Mouse (Mus musculus): ENCODE measurements at regions not wholly inside any gene's neighbourhood (a gene's known extent, or its start where the extent isn't known, plus 50 kb on each side); places are given as distances from the start of the nearest gene placed in this dataset.

DNA sequence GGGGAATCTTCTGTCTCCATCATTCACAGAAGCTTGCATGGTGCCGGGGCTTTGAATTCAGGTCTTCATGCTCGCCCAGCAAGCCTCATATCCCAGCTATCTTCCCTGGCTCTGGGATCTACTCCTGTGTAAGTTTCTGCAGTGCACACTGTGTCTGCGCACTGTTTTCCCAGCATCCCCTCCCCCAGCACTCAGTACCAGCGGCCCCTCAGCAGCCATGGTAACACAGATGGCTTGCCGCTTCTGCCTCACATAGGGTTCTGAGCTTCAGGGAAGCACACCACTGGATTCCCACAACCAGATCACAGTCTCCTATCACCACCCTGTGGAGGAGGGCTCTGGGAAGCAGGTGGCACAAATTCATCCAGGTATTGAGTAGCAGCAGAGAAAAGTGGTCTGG, 187.7 kb downstream of the Sh3bp4 start:
- WGBS, result 72% methylated on average over 5 of the region's 5 CpGs
- H3K79me2 ChIP-seq (ENCODE audit: control insufficient read depth, insufficient read depth, low read length), result no peaks in the 10 kb centered on the region
- H3K4me1 ChIP-seq (ENCODE audit: control insufficient read depth, insufficient read depth, low read length), result no peaks in the 10 kb centered on the region
- no peak for TF ChIP-seq CTCF (IDR thresholded peaks at IDR 0.05; ENCODE audit: low read depth, low read length)
- TF ChIP-seq POLR2A (IDR thresholded peaks at IDR 0.05; ENCODE audit: extremely low read depth, insufficient read depth, low read length), result no peak
- no peaks in the 10 kb centered on the region for H3K27me3 ChIP-seq (ENCODE audit: control insufficient read depth, insufficient read depth, low read length)
- no peak overlapping the region for H3K27ac ChIP-seq (replicated peaks; ENCODE audit: insufficient read depth, low read depth, low read length)
- H3K9ac ChIP-seq (ENCODE audit: low read depth, low read length), result no peak overlapping the region
- DNase-seq (ENCODE audit: extremely low read depth, low read depth, low spot score), result no peak
- H3K36me3 ChIP-seq (ENCODE audit: control insufficient read depth, insufficient read depth, low read length), result no peaks in the 10 kb centered on the region
- H3K4me3 ChIP-seq (ENCODE audit: insufficient read depth, low read depth, low read length), result no peak overlapping the region

DNA sequence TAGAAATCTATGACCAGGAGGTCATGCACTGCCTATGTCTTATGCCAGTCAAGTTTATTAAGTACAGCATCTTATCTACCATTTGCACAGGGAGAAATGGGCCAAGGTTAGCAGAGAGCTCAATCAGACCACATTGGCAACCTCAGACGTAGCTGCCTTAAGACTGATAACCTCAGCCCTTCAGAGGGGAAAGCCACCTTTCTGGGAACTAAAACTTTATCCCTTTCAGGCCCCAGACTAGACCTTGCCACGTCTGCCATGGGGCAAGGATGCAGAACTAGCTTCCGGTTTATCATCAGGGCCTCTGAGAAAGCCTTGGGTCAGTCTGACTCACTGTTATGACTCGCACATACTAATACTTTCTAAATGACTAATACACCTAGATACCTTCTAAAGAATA, 188.8 kb upstream of the Agap1 start:
- no peak for TF ChIP-seq POLR2A (IDR thresholded peaks at IDR 0.05; ENCODE audit: extremely low read depth, insufficient read depth, low read length)
- no peak for TF ChIP-seq CTCF (IDR thresholded peaks at IDR 0.05; ENCODE audit: low read depth, low read length)
- no peaks in the 10 kb centered on the region for H3K79me2 ChIP-seq (ENCODE audit: control insufficient read depth, insufficient read depth, low read length)
- H3K36me3 ChIP-seq (ENCODE audit: control insufficient read depth, insufficient read depth, low read length), result no peaks in the 10 kb centered on the region
- H3K4me3 ChIP-seq (ENCODE audit: insufficient read depth, low read depth, low read length), result no peak overlapping the region
- 86% methylated on average over 4 of the region's 4 CpGs for WGBS
- H3K27me3 ChIP-seq (ENCODE audit: control insufficient read depth, insufficient read depth, low read length), result no peaks in the 10 kb centered on the region
- peaks cover 3% of the 10 kb centered on the region; the same call in 1 of the 2 replicates for H3K4me1 ChIP-seq (ENCODE audit: control insufficient read depth, insufficient read depth, low read length)
- no peak overlapping the region for H3K9ac ChIP-seq (ENCODE audit: low read depth, low read length)
- no peak overlapping the region for H3K27ac ChIP-seq (replicated peaks; ENCODE audit: insufficient read depth, low read depth, low read length)
- no peak for DNase-seq (ENCODE audit: extremely low read depth, low read depth, low spot score)

DNA sequence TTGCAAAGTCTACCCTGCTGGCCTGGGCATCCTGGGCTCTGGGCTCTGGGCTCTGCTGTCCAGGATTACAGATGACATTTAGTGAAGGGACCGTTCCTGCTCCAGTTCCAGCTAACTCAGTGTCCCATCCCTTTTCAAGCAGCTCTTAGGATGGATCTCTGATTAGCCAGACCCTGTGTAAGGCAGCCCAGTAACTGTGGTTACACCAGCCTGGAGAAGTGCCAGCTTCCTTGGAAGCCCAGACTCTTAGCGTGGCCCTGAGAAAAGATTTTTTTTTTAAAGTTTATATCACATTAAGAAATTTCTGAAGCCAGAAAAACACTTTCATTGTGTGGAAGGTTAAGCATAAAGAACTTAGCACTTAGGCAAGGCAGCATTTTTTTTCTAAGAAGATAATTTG, 185.8 kb upstream of the Agap1 start:
- WGBS, result 52% methylated on average over 2 of the region's 2 CpGs
- Histone ChIP-seq H3K9ac (ENCODE audit: low read depth, low read length) (no peak overlapping the region), H3K27me3 (ENCODE audit: control insufficient read depth, insufficient read depth, low read length) (no peaks in the 10 kb centered on the region), H3K4me1 (ENCODE audit: control insufficient read depth, insufficient read depth, low read length) (peaks cover 3% of the 10 kb centered on the region; the same call in 1 of the 2 replicates), H3K79me2 (ENCODE audit: control insufficient read depth, insufficient read depth, low read length) (no peaks in the 10 kb centered on the region), H3K27ac (replicated peaks; ENCODE audit: insufficient read depth, low read depth, low read length) (no peak overlapping the region), H3K4me3 (ENCODE audit: insufficient read depth, low read depth, low read length) (no peak overlapping the region), H3K36me3 (ENCODE audit: control insufficient read depth, insufficient read depth, low read length) (no peaks in the 10 kb centered on the region)
- no peak for DNase-seq (ENCODE audit: extremely low read depth, low read depth, low spot score)
- TF ChIP-seq POLR2A (IDR thresholded peaks at IDR 0.05; ENCODE audit: extremely low read depth, insufficient read depth, low read length) (no peak), CTCF (IDR thresholded peaks at IDR 0.05; ENCODE audit: low read depth, low read length) (no peak)

- TF ChIP-seq POLR2A (IDR thresholded peaks at IDR 0.05; ENCODE audit: extremely low read depth, insufficient read depth, low read length) (no peak), CTCF (IDR thresholded peaks at IDR 0.05; ENCODE audit: low read depth, low read length) (no peak)
These were observed 182.9 kb upstream of the Agap1 start for GRCm38 (mm10) chr1:89271743-89272142.

GRCm38 (mm10) chr1:89273021-89273420, 181.6 kb upstream of the Agap1 start:
- H3K4me1 ChIP-seq (ENCODE audit: control insufficient read depth, insufficient read depth, low read length), result peaks cover 3% of the 10 kb centered on the region; the same call in 1 of the 2 replicates
- WGBS, result 85% methylated on average over 10 of the region's 10 CpGs
- no peak overlapping the region for H3K4me3 ChIP-seq (ENCODE audit: insufficient read depth, low read depth, low read length)
- H3K9ac ChIP-seq (ENCODE audit: low read depth, low read length), result no peak overlapping the region
- H3K27ac ChIP-seq (replicated peaks; ENCODE audit: insufficient read depth, low read depth, low read length), result no peak overlapping the region
- H3K79me2 ChIP-seq (ENCODE audit: control insufficient read depth, insufficient read depth, low read length), result no peaks in the 10 kb centered on the region
- no peak for DNase-seq (ENCODE audit: extremely low read depth, low read depth, low spot score)
- H3K27me3 ChIP-seq (ENCODE audit: control insufficient read depth, insufficient read depth, low read length), result no peaks in the 10 kb centered on the region
- TF ChIP-seq CTCF (IDR thresholded peaks at IDR 0.05; ENCODE audit: low read depth, low read length) (no peak), POLR2A (IDR thresholded peaks at IDR 0.05; ENCODE audit: extremely low read depth, insufficient read depth, low read length) (no peak)
- no peaks in the 10 kb centered on the region for H3K36me3 ChIP-seq (ENCODE audit: control insufficient read depth, insufficient read depth, low read length)

More at GRCm38 (mm10) chr1:89271743-89272142, 182.9 kb upstream of the Agap1 start:
- H3K27ac ChIP-seq (replicated peaks; ENCODE audit: insufficient read depth, low read depth, low read length), result no peak overlapping the region
- H3K27me3 ChIP-seq (ENCODE audit: control insufficient read depth, insufficient read depth, low read length), result no peaks in the 10 kb centered on the region
- peaks cover 3% of the 10 kb centered on the region; the same call in 1 of the 2 replicates for H3K4me1 ChIP-seq (ENCODE audit: control insufficient read depth, insufficient read depth, low read length)
- DNase-seq (ENCODE audit: extremely low read depth, low read depth, low spot score), result no peak
- H3K79me2 ChIP-seq (ENCODE audit: control insufficient read depth, insufficient read depth, low read length), result no peaks in the 10 kb centered on the region
- no peaks in the 10 kb centered on the region for H3K36me3 ChIP-seq (ENCODE audit: control insufficient read depth, insufficient read depth, low read length)
- H3K9ac ChIP-seq (ENCODE audit: low read depth, low read length), result no peak overlapping the region
- 69% methylated on average over 8 of the region's 8 CpGs for WGBS
- H3K4me3 ChIP-seq (ENCODE audit: insufficient read depth, low read depth, low read length), result no peak overlapping the region

DNA sequence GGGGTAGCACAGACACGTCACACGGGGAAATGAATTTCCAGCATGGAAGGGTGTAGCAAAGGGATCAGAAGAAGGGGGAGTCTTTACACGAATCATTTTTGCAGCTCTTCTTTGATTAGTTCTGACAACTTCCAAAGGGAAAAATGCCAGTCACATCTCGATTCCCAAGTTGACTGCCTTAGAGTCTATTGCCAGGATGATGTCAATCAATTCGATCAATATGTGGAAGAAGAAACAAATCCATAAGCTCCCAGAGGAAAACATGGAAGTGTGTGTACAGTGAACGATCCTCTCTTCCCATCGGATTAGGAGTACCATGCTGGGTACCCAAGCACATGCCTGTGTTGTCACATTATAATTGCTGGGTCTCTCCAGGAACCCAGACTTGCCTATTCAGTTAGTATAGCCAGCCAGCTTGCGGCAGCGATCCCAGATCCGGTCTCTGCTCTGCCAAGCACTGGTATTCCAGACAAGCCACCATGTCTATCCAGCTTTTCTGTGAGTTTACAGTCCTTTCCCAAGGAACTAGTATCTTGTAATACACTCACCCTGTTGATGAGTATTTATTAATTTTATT, 180.7 kb upstream of the Agap1 start:
- H3K27me3 ChIP-seq (ENCODE audit: control insufficient read depth, insufficient read depth, low read length), result no peaks in the 10 kb centered on the region
- TF ChIP-seq POLR2A (IDR thresholded peaks at IDR 0.05; ENCODE audit: extremely low read depth, insufficient read depth, low read length), result no peak
- TF ChIP-seq CTCF (IDR thresholded peaks at IDR 0.05; ENCODE audit: low read depth, low read length), result no peak
- H3K36me3 ChIP-seq (ENCODE audit: control insufficient read depth, insufficient read depth, low read length), result no peaks in the 10 kb centered on the region
- no peaks in the 10 kb centered on the region for H3K79me2 ChIP-seq (ENCODE audit: control insufficient read depth, insufficient read depth, low read length)
- H3K4me1 ChIP-seq (ENCODE audit: control insufficient read depth, insufficient read depth, low read length), result peaks cover under 1% of the 10 kb centered on the region; the same call in 1 of the 2 replicates
- WGBS, result 69% methylated on average over 10 of the region's 10 CpGs
- no peak overlapping the region for H3K9ac ChIP-seq (ENCODE audit: low read depth, low read length)
- H3K27ac ChIP-seq (replicated peaks; ENCODE audit: insufficient read depth, low read depth, low read length), result no peak overlapping the region
- H3K4me3 ChIP-seq (ENCODE audit: insufficient read depth, low read depth, low read length), result no peak overlapping the region
- DNase-seq (ENCODE audit: extremely low read depth, low read depth, low spot score), result no peak
